Mouse (Mus musculus) limb, embryonic 10.5 days (tissue): ENCODE measurements around the gene Atp8b5. TPM values are rescaled to one million over a fixed set of nuclear protein-coding genes. Genes with fewer than 3 reads are reported as not detected.

Source experiments
- DNase-seq: peaks from one replicate; pipeline ENCODE4 v3.0.0-alpha.2; 2017; ENCODE audit warnings: low spot score
- H3K27ac ChIP-seq: fragments of 300-500 bp; sonication (generic); 2 replicates; pipeline ENCODE4 v1.5.1; 2016; ENCODE audit warnings: mild to moderate bottlenecking
- H3K27me3 ChIP-seq: fragments of 300-500 bp; sonication (generic); 2 replicates; pipeline ENCODE4 v1.6.1; 2016; ENCODE audit warnings: low read depth, mild to moderate bottlenecking; ENCODE audit not compliant: poor library complexity, severe bottlenecking
- H3K36me3 ChIP-seq: fragments of 300-500 bp; sonication (generic); 2 replicates; pipeline ENCODE4 v1.6.1; 2016; ENCODE audit warnings: mild to moderate bottlenecking, moderate library complexity
- H3K4me1 ChIP-seq: fragments of 300-500 bp; sonication (generic); 2 replicates; pipeline ENCODE4 v1.6.1; 2016
- H3K4me3 ChIP-seq: fragments of 300-500 bp; sonication (generic); 2 replicates; pipeline ENCODE4 v1.5.1; 2016; ENCODE audit warnings: mild to moderate bottlenecking, moderate library complexity
- H3K9me3 ChIP-seq: fragments of 300-500 bp; sonication (generic); replicated peaks from 2 replicates; pipeline ENCODE4 v1.6.1; 2016; ENCODE audit warnings: mild to moderate bottlenecking
- WGBS: fragments of 180-500 bp; shearing (Covaris S2); methylation state at CpG from one replicate; pipeline ENCODE4 v1.1.7; 2016; 5-methylcytosine and 5-hydroxymethylcytosine counted together
- polyA plus RNA-seq: library from polyadenylated mRNA; unstranded; fragments of >200 nt; fragmentation: Nextera tagmentation; extraction: Ambion mirVana; gene quantifications from 2 replicates; pipeline ENCODE4 v1.2.1, GENCODE M21; 2016

Gene Atp8b5
- polyA plus RNA-seq, 1 experiment from 2014 or later = 0.14 TPM

DNA sequence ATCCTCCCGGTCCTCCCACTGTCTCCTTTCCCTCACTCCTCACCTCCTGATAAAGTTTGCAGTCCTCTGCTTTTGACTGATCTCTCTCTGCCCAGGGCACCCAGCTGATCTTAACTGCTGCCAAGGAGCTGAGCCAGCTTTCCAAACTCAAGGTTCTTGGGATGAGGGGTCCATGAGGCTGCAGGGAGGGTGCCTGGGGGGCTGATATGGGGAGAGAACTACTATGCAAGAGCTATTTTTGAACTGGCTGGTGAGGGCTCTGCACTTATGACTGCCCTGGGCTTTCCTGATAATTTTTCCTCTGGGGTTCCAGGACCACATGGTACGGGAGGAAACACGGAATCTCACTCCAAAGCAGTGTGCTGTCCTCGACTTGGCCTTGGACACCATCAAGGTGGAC is 8.4 kb upstream of the Atp8b5 start:
- no peak for DNase-seq
- no peak overlapping the region for H3K4me3 ChIP-seq
- no peaks in the 10 kb centered on the region for H3K27me3 ChIP-seq
- WGBS = 93% methylated on average over 4 of the region's 4 CpGs
- no peak overlapping the region for H3K27ac ChIP-seq
- no peaks in the 10 kb centered on the region for H3K9me3 ChIP-seq
- no peaks in the 10 kb centered on the region for H3K36me3 ChIP-seq
- peaks cover 20% of the 10 kb centered on the region for H3K4me1 ChIP-seq

- Histone ChIP-seq H3K27me3 (no peaks in the 10 kb centered on the region), H3K9me3 (no peaks in the 10 kb centered on the region), H3K27ac (no peak overlapping the region; the same call in 1 of the 2 replicates), H3K4me1 (peaks cover 20% of the 10 kb centered on the region), H3K36me3 (no peaks in the 10 kb centered on the region), H3K4me3 (no peak overlapping the region)
- no peak for DNase-seq
- 83% methylated on average over 3 of the region's 3 CpGs for WGBS
Observed at GRCm38 (mm10) chr4:43259435-43259834, 7.5 kb upstream of the Atp8b5 start.

- Histone ChIP-seq H3K9me3 (no peaks in the 10 kb centered on the region), H3K27me3 (no peaks in the 10 kb centered on the region), H3K4me1 (peaks cover 20% of the 10 kb centered on the region), H3K36me3 (no peaks in the 10 kb centered on the region), H3K4me3 (no peak overlapping the region), H3K27ac (no peak overlapping the region)
- DNase-seq = no peak
- 65% methylated on average over 5 of the region's 5 CpGs for WGBS
Observed at GRCm38 (mm10) chr4:43260096-43260495, 6.9 kb upstream of the Atp8b5 start.

- H3K9me3 ChIP-seq = no peaks in the 10 kb centered on the region
- H3K27ac ChIP-seq = no peak overlapping the region
- no peak for DNase-seq
- H3K4me3 ChIP-seq = no peak overlapping the region
- H3K27me3 ChIP-seq = no peaks in the 10 kb centered on the region
- H3K36me3 ChIP-seq = no peaks in the 10 kb centered on the region
- H3K4me1 ChIP-seq = peaks cover 28% of the 10 kb centered on the region
- WGBS = 91% methylated on average over 6 of the region's 6 CpGs
Observed at GRCm38 (mm10) chr4:43262821-43263220, 4.1 kb upstream of the Atp8b5 start.

- no peaks in the 10 kb centered on the region for H3K27me3 ChIP-seq
- H3K36me3 ChIP-seq = no peaks in the 10 kb centered on the region
- no peak for DNase-seq
- WGBS = 51% methylated on average over 2 of the region's 2 CpGs
- no peak overlapping the region for H3K27ac ChIP-seq
- no peaks in the 10 kb centered on the region for H3K9me3 ChIP-seq
- H3K4me1 ChIP-seq = peaks cover 9% of the 10 kb centered on the region
- H3K4me3 ChIP-seq = 0 out of 2 replicates have a peak overlapping the region, but pooled peaks have one; percentile 56
Observed at GRCm38 (mm10) chr4:43266146-43266545, 813 bp upstream of the Atp8b5 start.

- DNase-seq = no peak
- H3K27ac ChIP-seq = peak overlapping the region; percentile 82; the same call in 1 of the 2 replicates
- no peaks in the 10 kb centered on the region for H3K27me3 ChIP-seq
- H3K36me3 ChIP-seq = no peaks in the 10 kb centered on the region
- H3K4me3 ChIP-seq = peak overlapping the region; percentile 56
- H3K4me1 ChIP-seq = peaks cover 9% of the 10 kb centered on the region
- 26% methylated on average over 2 of the region's 2 CpGs for WGBS
- H3K9me3 ChIP-seq = no peaks in the 10 kb centered on the region
Observed at GRCm38 (mm10) chr4:43267323-43267658, 332 bp downstream of the Atp8b5 start.

GRCm38 (mm10) chr4:43285476-43285875 is 18.5 kb downstream of the Atp8b5 start:
- no peak for DNase-seq
- no peaks in the 10 kb centered on the region for H3K27me3 ChIP-seq
- no peaks in the 10 kb centered on the region for H3K36me3 ChIP-seq
- H3K9me3 ChIP-seq = no peaks in the 10 kb centered on the region
- no peak overlapping the region for H3K27ac ChIP-seq
- 97% methylated on average over 5 of the region's 5 CpGs for WGBS
- no peak overlapping the region for H3K4me3 ChIP-seq
- no peaks in the 10 kb centered on the region for H3K4me1 ChIP-seq

GRCm38 (mm10) chr4:43287305-43287704 is 20.3 kb downstream of the Atp8b5 start:
- WGBS = 82% methylated on average over 3 of the region's 3 CpGs
- H3K27ac ChIP-seq = no peak overlapping the region

GRCm38 (mm10) chr4:43294001-43294400 is 27.0 kb downstream of the Atp8b5 start:
- no peak overlapping the region for H3K27ac ChIP-seq
- WGBS = 33% methylated on average over 6 of the region's 6 CpGs
- no peaks in the 10 kb centered on the region for H3K36me3 ChIP-seq
- H3K9me3 ChIP-seq = no peaks in the 10 kb centered on the region
- peaks cover 6% of the 10 kb centered on the region for H3K4me1 ChIP-seq
- H3K4me3 ChIP-seq = no peak overlapping the region
- peak; percentile 53 for DNase-seq
- H3K27me3 ChIP-seq = no peaks in the 10 kb centered on the region

More at GRCm38 (mm10) chr4:43287305-43287704, 20.3 kb downstream of the Atp8b5 start:
- Histone ChIP-seq H3K36me3 (no peaks in the 10 kb centered on the region), H3K4me3 (no peak overlapping the region), H3K9me3 (no peaks in the 10 kb centered on the region), H3K27me3 (no peaks in the 10 kb centered on the region), H3K4me1 (no peaks in the 10 kb centered on the region)
- no peak for DNase-seq

DNA sequence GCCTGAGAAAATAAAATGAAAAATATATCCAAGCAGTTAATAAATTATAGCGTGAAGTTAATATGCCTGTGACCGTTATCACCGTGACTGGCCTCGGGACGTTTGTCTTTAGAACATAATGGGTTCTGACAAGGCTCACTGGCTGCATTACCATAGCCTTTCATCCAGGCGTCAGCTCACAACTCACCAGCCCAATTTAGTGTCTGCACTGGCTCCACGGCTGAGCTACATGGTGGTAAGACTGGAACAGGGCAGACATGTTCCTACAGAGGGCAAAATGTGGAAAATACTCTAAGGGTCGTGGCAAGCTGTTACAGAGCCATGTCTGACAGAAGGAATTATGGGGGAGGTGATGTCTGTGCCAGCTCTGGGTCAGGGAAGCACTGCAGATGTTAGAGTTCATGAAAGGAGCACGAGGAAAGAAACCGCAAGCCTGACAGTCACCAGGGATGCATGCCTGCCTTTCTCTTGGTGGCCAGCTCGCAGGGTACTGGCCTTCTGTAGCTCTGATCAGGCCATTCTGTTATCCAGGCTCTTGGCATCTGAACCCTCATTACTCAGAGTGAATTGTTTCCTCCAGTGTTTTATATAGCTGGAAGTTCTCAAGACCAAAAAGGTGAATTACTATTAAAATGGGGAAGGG is 42.9 kb downstream of the Atp8b5 start:
- 49% methylated on average over 11 of the region's 11 CpGs for WGBS

GRCm38 (mm10) chr4:43321536-43321935 is 54.6 kb downstream of the Atp8b5 start:
- Histone ChIP-seq H3K4me1 (no peaks in the 10 kb centered on the region), H3K4me3 (no peak overlapping the region), H3K9me3 (no peaks in the 10 kb centered on the region), H3K36me3 (no peaks in the 10 kb centered on the region), H3K27me3 (no peaks in the 10 kb centered on the region), H3K27ac (no peak overlapping the region)
- DNase-seq = no peak
- 79% methylated on average over 4 of the region's 4 CpGs for WGBS

More for the DNA sequence above, 42.9 kb downstream of the Atp8b5 start:
- no peaks in the 10 kb centered on the region for H3K9me3 ChIP-seq
- H3K36me3 ChIP-seq = no peaks in the 10 kb centered on the region
- H3K27me3 ChIP-seq = no peaks in the 10 kb centered on the region
- H3K4me1 ChIP-seq = 0 out of 2 replicates have a peak, but pooled peaks cover 5% of the 10 kb centered on the region
- DNase-seq = peak; percentile 39
- no peak overlapping the region for H3K27ac ChIP-seq
- no peak overlapping the region for H3K4me3 ChIP-seq

GRCm38 (mm10) chr4:43322336-43322735 is 55.4 kb downstream of the Atp8b5 start:
- H3K36me3 ChIP-seq = no peaks in the 10 kb centered on the region
- H3K4me3 ChIP-seq = no peak overlapping the region
- DNase-seq = no peak
- no peaks in the 10 kb centered on the region for H3K4me1 ChIP-seq
- WGBS = 87% methylated on average over 14 of the region's 14 CpGs
- no peaks in the 10 kb centered on the region for H3K27me3 ChIP-seq
- no peak overlapping the region for H3K27ac ChIP-seq
- H3K9me3 ChIP-seq = no peaks in the 10 kb centered on the region

DNA sequence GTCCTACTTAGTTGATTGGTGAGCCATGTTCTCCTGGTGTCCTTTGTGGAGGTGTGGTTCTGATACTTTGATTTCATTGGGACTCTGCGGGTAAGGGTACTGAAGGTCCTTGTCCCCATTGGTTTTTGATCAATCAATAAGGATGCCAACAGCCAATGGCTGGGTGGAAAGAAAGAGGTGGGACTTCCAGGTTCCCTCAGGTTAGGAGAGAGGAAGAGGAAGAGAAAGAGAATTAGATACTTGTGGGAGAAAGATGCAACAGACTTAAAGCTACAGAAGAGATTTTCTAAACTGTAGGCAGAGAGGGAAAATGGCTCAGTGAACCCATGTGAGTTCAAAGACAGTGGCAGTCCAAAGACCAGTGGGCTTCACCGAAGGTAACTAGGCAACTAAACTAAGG is 60.2 kb downstream of the Atp8b5 start:
- no peak overlapping the region for H3K4me3 ChIP-seq
- H3K4me1 ChIP-seq = no peaks in the 10 kb centered on the region
- no peak overlapping the region for H3K27ac ChIP-seq
- no peaks in the 10 kb centered on the region for H3K9me3 ChIP-seq
- no peaks in the 10 kb centered on the region for H3K36me3 ChIP-seq
- no peaks in the 10 kb centered on the region for H3K27me3 ChIP-seq
- DNase-seq = no peak
- 98% methylated on average over 2 of the region's 2 CpGs for WGBS

DNA sequence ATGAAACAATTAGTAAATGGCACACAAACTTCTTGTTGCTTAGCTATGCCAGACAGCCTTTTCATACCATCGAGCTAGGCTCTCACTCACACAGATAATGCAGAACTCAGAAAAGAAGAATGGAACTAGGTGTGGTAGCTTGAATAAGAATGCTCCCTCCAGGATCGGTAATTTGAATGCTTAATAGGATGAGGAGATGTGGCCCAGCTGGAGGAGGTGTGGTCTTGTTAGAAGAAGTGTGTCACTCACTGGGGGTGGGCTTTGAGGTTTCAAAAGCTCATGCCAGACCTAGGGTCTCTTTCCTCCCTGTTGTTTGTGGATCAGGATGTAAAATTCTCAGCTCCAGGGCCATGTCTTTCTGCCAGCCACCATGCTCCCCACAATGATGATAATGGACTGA is 67.8 kb downstream of the Atp8b5 start:
- Histone ChIP-seq H3K4me1 (no peaks in the 10 kb centered on the region), H3K36me3 (no peaks in the 10 kb centered on the region), H3K27ac (no peak overlapping the region), H3K27me3 (no peaks in the 10 kb centered on the region), H3K4me3 (no peak overlapping the region), H3K9me3 (no peaks in the 10 kb centered on the region; the same call in 1 of the 2 replicates)
- DNase-seq = no peak
- 71% methylated on average over 2 of the region's 2 CpGs for WGBS
